Mouse (Mus musculus) spleen, adult 18-20 months (tissue): ENCODE measurements around the gene Pdp2.
"Not testable (repeated sequence)": the region's sequence is repeated elsewhere in the genome, so short reads cannot be mapped to it uniquely, and the experiment has no call there.

ENCODE experiments used
- DNase-seq, 2 experiments: peaks; one replicate each; pipeline ENCODE4 v3.0.0; 2022; ENCODE audit warnings: mixed read lengths in 2 of 2

The Pdp2 gene

GRCm38 (mm10) chr8:104633156-104633744 lies 42.0 kb downstream of the Pdp2 start:
- no peak for DNase-seq

DNA sequence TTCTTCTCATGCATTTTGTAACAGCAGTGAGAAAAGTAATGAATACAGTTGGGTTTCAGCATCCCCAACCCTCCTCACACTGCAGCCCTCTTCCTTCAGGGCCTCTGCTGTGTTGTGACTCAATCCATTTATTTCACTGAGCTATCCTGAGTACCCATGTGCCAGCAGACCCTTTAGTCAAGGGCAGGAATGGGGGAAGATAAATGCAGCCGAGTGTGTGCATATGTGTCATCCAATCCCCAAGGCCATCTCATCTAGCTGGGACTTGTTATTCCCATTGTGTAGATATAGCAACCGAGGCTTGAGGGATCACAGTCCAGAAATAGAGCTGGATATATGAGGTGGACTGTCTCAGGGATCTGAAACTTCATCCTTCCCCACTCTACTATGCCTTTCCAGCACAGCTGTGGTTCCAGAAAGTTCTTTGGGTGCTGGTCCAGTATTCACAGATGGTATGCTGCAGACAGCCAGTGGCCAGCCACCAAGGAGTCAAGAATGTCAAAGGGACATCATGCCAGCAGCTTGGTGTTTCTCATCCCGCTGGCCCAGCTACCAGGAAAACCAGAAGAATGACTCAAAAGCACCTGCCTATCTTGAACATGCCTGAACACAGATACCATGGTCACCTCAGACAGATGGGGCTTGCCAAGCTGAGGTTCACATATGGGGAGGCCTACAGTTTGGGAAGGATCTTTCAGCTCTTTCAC lies 43.9 kb downstream of the Pdp2 start:
- DNase-seq = no peak

GRCm38 (mm10) chr8:104638010-104638409 lies 46.8 kb downstream of the Pdp2 start:
- no peak for DNase-seq

- no peak for DNase-seq
These were observed 49.0 kb downstream of the Pdp2 start for GRCm38 (mm10) chr8:104640241-104640640.

GRCm38 (mm10) chr8:104640831-104641370 lies 49.6 kb downstream of the Pdp2 start:
- no peak for DNase-seq

- DNase-seq = peak; percentile 73 to 83
These were observed 50.4 kb downstream of the Pdp2 start, which contains the start of gene Ciao2b for GRCm38 (mm10) chr8:104641426-104642323. Ciao2b (minus strand) TSS chr8:104641965.

- no peak for DNase-seq
These were observed 51.0 kb downstream of the Pdp2 start for GRCm38 (mm10) chr8:104642324-104642654.

DNA sequence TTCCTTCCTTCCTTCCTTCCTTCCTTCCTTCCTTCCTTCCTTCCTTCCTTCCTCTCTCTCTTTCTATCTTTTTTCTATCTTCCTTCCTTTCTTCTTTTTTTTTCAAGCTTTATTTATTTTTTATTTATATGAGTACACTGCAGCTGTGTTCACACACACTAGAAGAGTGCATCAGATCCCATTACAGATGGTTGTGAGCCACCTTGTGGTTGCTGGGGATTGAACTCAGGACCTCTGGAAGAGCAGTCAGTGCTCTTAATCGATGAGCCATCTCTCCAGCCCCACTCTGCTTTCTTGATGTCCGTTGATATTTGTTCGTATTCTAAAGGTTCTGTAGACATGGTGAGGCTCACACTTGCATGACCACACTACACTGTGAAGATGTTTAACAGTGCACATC lies 52.9 kb downstream of the Pdp2 start:
- DNase-seq = not testable (repeated sequence)
